Comparison of ENCODE assay signal across 8 mouse cellular contexts in genomic region chr2:122631226-122631801, GRCm38 (mm10). TPM values are rescaled to one million over a fixed set of nuclear protein-coding genes. Genes with fewer than 3 reads are reported as not detected.
DNase-seq lines count a peak whose midpoint lies in the region; ATAC-seq and TF ChIP-seq lines count a peak whose summit lies in the region.

No protein-coding gene starts in this region.

- H3K4me3 ChIP-seq in embryonic facial prominence, embryonic 14.5 days (ENCODE audit: low read depth, low read length), result peak overlapping the region; percentile 97
- peak overlapping the region; percentile 84 for H3K4me3 ChIP-seq in heart, postnatal 0 days (ENCODE audit: low read depth, low read length)
- peak overlapping the region; percentile 91 for H3K4me3 ChIP-seq in testis, adult 2 months (ENCODE audit: control insufficient read depth, low read depth, low read length)

- WGBS in embryonic facial prominence, embryonic 14.5 days, result under 1% methylated on average over 31 of the region's 53 CpGs
- WGBS in heart, postnatal 0 days, result under 1% methylated on average over 43 of the region's 53 CpGs

- no peak overlapping the region; the same call in 1 of the 2 replicates for H3K27ac ChIP-seq in embryonic facial prominence, embryonic 14.5 days (replicated peaks; ENCODE audit: low read depth, low read length)
- H3K27ac ChIP-seq in heart, postnatal 0 days (ENCODE audit: low read depth), result peak overlapping the region; percentile 78; the same call in 1 of the 2 replicates
- peak overlapping the region; percentile 32; the same call in 1 of the 2 replicates for H3K27ac ChIP-seq in testis, adult 2 months (ENCODE audit: control insufficient read depth, insufficient read depth, low read depth, low read length)

- H3K4me1 ChIP-seq in embryonic facial prominence, embryonic 14.5 days (ENCODE audit: control insufficient read depth, insufficient read depth, low read length), result no peaks in the 10 kb centered on the region; the same call in 1 of the 2 replicates
- H3K4me1 ChIP-seq in heart, postnatal 0 days (ENCODE audit: control insufficient read depth, insufficient read depth), result peaks cover 6% of the 10 kb centered on the region; the same call in 1 of the 2 replicates
- H3K4me1 ChIP-seq in testis, adult 2 months (ENCODE audit: control insufficient read depth, insufficient read depth, low read length), result peaks cover 3% of the 10 kb centered on the region; the same call in 1 of the 2 replicates

- peak; percentile 25; the same call in 1 of the 2 replicates for ATAC-seq in frontal cortex, adult (ENCODE audit: low TSS enrichment)
- peak; percentile 47 for ATAC-seq in embryonic facial prominence, embryonic 14.5 days (ENCODE audit: low read depth)
- peak; percentile 49 for ATAC-seq in heart, postnatal 0 days (ENCODE audit: insufficient read depth, low read depth)
- peak; percentile 25 for ATAC-seq in megakaryocyte-erythroid progenitor cell, adult 5-6 weeks (replicated peaks; ENCODE audit: low FRiP score, low TSS enrichment, poor library complexity, severe bottlenecking)

- peak overlapping the region; percentile 99 for H3K4me2 ChIP-seq in embryonic facial prominence, embryonic 14.5 days (ENCODE audit: low read depth, low read length)
- peak overlapping the region; percentile 98 for H3K4me2 ChIP-seq in heart, postnatal 0 days (ENCODE audit: low read depth, low read length)

- H3K9me3 ChIP-seq in embryonic facial prominence, embryonic 14.5 days (ENCODE audit: control insufficient read depth, low read length), result no peaks in the 10 kb centered on the region
- no peaks in the 10 kb centered on the region for H3K9me3 ChIP-seq in heart, postnatal 0 days (replicated peaks; ENCODE audit: control insufficient read depth, low read length)

- TF ChIP-seq EP300 in heart, postnatal 0 days (IDR thresholded peaks at IDR 0.05; ENCODE audit: low read depth), result no peak

- no peaks in the 10 kb centered on the region for H3K27me3 ChIP-seq in embryonic facial prominence, embryonic 14.5 days (replicated peaks; ENCODE audit: control insufficient read depth, insufficient read depth, low read length)
- 0 out of 2 replicates have a peak, but pooled peaks cover 4% of the 10 kb centered on the region for H3K27me3 ChIP-seq in heart, postnatal 0 days (ENCODE audit: control insufficient read depth, insufficient read depth, low read length)
- no peaks in the 10 kb centered on the region for H3K27me3 ChIP-seq in testis, adult 2 months (ENCODE audit: control insufficient read depth, insufficient read depth, low read length)

- no peak for TF ChIP-seq CTCF in heart, postnatal 0 days (IDR thresholded peaks at IDR 0.05; ENCODE audit: low read depth)
- TF ChIP-seq CTCF in testis, adult 2 months (IDR thresholded peaks at IDR 0.05; ENCODE audit: control insufficient read depth, insufficient read depth, insufficient replicate concordance, low read depth, low read length), result no peak

- DNase-seq in frontal cortex, adult 2 months (ENCODE audit: extremely low spot score in 1 of 2, low spot score in 1 of 2), result no peak
- peak; percentile 76 for DNase-seq in adrenal gland, postnatal 14 days
- DNase-seq in embryonic facial prominence, embryonic 14.5 days (ENCODE audit: low spot score), result peak; percentile 48
- peak; percentile 27 for DNase-seq in heart, postnatal 0 days (ENCODE audit: low spot score)
- DNase-seq in kidney, postnatal 36 days, result peak; percentile 68 to 78

- peaks cover 9% of the 10 kb centered on the region; the same call in 1 of the 2 replicates for H3K36me3 ChIP-seq in embryonic facial prominence, embryonic 14.5 days (ENCODE audit: control insufficient read depth, insufficient read depth, low read length)
- peaks cover 20% of the 10 kb centered on the region for H3K36me3 ChIP-seq in heart, postnatal 0 days (replicated peaks; ENCODE audit: control insufficient read depth, insufficient read depth, low read length)
- H3K36me3 ChIP-seq in testis, adult 2 months (ENCODE audit: control insufficient read depth, insufficient read depth, low read length), result no peaks in the 10 kb centered on the region

- no peak for TF ChIP-seq POLR2A in testis, adult 2 months (IDR thresholded peaks at IDR 0.05; ENCODE audit: control insufficient read depth, low read depth, low read length)

- peak overlapping the region; percentile 91 for H3K9ac ChIP-seq in embryonic facial prominence, embryonic 14.5 days (ENCODE audit: low read depth, low read length)
- peak overlapping the region; percentile 76 for H3K9ac ChIP-seq in heart, postnatal 0 days (replicated peaks; ENCODE audit: low read depth, low read length)

RNA-seq across cellular contexts. Expression of gene AA467197, which starts 5.5 kb away (rescaled TPM):
- polyA plus RNA-seq in frontal cortex, adult 2 months (2012; rRNA removed), result 0.57 and 0.68 TPM in 2 replicates
- total RNA-seq in adrenal gland, postnatal 14 days (2021), result 0.48 and 0.83 TPM in 2 replicates
- polyA plus RNA-seq in embryonic facial prominence, embryonic 14.5 days (2014; fragmentation: Nextera tagmentation; extraction: Ambion mirVana), result 0.47 TPM in 1 of 2 replicates, not detected in the other
- 2.5 TPM in 1 of 2 replicates, not detected in the other for total RNA-seq in heart, postnatal 0 days (2014; rRNA removed; ENCODE audit: low replicate concordance)
- 0.16 TPM in 1 of 2 replicates, not detected in the other for polyA plus RNA-seq in heart, postnatal 0 days (2015; fragmentation: Nextera tagmentation; extraction: Ambion mirVana)
- not detected in 2 replicates for total RNA-seq in megakaryocyte-erythroid progenitor cell, adult 5-6 weeks (2014; fragmentation: Nextera tagmentation)
- total RNA-seq in megakaryocyte-erythroid progenitor cell, adult 5-6 weeks (2017), result 2.2 and 2.6 TPM in 2 replicates
- 137 and 157 TPM in 2 replicates for polyA plus RNA-seq in testis, adult 2 months (2012; rRNA removed)

RNA-seq across cellular contexts. Expression of gene Gatm, which starts 20.2 kb away (rescaled TPM):
- polyA plus RNA-seq in frontal cortex, adult 2 months (2012; rRNA removed), result 111 and 114 TPM in 2 replicates
- total RNA-seq in adrenal gland, postnatal 14 days (2021), result 5.2 and 5.6 TPM in 2 replicates
- 97.0 and 127 TPM in 2 replicates for polyA plus RNA-seq in embryonic facial prominence, embryonic 14.5 days (2014; fragmentation: Nextera tagmentation; extraction: Ambion mirVana)
- total RNA-seq in heart, postnatal 0 days (2014; rRNA removed; ENCODE audit: low replicate concordance), result 3.7 and 3.8 TPM in 2 replicates
- 6.0 and 6.8 TPM in 2 replicates for polyA plus RNA-seq in heart, postnatal 0 days (2015; fragmentation: Nextera tagmentation; extraction: Ambion mirVana)
- 154 and 166 TPM in 2 replicates for total RNA-seq in megakaryocyte-erythroid progenitor cell, adult 5-6 weeks (2014; fragmentation: Nextera tagmentation)
- 110 and 122 TPM in 2 replicates for total RNA-seq in megakaryocyte-erythroid progenitor cell, adult 5-6 weeks (2017)
- 63.3 and 94.7 TPM in 2 replicates for polyA plus RNA-seq in testis, adult 2 months (2012; rRNA removed)

Comparison
In these comparisons a context has a peak if more than half of its experiments do, and no peak if none do; other contexts are left out.
1. DNase-seq: peak in adrenal gland, postnatal 14 days (single experiment), embryonic facial prominence, embryonic 14.5 days (single experiment), heart, postnatal 0 days (single experiment) and kidney, postnatal 36 days (2 of 2); none in frontal cortex, adult 2 months (0 of 2).
2. RNA of gene AA467197, which starts 5.5 kb away (polyA plus RNA-seq): 137 to 157 TPM in testis, adult 2 months; 0.57 to 0.68 TPM in frontal cortex, adult 2 months, 0.47 TPM in embryonic facial prominence, embryonic 14.5 days and 0.16 TPM in heart, postnatal 0 days; every median in the first group is over 10 times any median in the second.
3. Peak in every context shown above with its lines, with median percentiles within 50 percentile points of each other: ATAC-seq and H3K4me3 ChIP-seq.